Mouse (Mus musculus): ENCODE data around the gene Oas1a. TPM values are rescaled to one million over a fixed set of nuclear protein-coding genes. Genes with fewer than 3 reads are reported as not detected.

Oas1a gene
- total RNA-seq (2023): 1 to 10 TPM; 2.7 to 3.8 TPM

DNA sequence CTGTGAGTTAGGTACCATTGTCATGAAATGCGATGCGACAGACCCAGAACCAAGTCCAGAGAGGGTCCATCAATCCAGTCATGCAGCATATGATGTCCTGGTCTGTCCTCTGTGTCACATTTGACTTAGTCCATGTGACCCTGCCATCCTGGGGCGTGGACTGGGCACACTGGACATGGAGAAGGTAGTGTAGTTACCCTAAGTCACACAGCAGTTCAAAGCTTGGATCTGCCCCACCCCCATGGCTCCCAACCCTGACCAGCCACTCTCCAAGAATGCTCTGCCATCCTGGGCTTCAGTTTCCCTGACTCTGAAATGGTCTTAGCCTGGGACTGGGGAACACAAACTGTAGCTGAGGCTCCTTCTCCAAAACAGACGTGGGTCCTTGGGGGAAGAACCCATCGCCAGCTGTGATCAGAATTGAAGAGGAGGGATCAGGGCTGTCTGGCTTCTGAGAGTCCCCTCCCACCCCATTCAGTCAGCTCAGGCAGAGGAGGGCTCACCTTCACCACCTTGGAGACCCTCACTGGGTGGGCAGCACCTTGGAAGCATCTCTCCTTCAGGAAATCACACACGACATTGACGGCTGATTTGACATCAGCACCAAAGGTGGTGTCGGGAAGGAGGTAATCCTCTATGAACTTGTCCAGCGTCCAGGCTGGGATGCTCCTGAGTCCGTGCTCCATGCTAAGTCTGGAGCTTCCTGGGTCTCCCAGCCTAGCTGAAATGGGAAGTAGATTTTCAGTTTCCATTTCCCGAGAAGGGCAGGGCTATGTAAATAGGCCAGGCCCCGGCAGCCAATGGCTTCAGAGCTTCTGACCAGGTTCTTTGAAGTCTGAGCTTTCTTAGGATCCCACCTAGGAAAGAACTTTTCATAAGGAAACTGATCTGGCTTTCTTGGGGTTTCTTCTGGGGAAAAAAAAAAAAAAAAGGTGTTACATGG, at the start of gene Oas1a:
Oas1a (minus strand) TSS at position 731 of the 943 bp plus-strand sequence.

DNA sequence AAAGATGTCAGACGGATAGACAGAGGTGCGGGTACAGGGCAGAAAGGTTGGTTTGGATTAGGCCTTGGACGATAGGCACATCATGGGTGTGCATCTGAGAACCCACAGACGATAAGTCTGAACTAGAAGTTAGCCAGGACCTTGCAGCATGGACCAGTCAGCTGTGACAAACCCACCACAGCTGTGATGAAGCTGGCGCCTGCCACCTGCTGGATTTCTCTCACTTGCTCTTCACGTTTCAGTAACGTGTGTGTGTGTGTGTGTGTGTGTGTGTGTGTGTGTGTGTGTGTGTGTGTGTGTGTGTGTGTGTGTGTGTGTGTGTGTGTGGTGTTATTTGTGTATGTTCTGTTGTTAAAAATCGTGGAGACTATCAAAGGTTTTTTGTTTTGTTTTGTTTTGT, 6.9 kb upstream of the Oas1a start, which contains the start of gene Oas1d:
Oas1d (plus strand) TSS at position 333 of the 400 bp plus-strand sequence.

DNA sequence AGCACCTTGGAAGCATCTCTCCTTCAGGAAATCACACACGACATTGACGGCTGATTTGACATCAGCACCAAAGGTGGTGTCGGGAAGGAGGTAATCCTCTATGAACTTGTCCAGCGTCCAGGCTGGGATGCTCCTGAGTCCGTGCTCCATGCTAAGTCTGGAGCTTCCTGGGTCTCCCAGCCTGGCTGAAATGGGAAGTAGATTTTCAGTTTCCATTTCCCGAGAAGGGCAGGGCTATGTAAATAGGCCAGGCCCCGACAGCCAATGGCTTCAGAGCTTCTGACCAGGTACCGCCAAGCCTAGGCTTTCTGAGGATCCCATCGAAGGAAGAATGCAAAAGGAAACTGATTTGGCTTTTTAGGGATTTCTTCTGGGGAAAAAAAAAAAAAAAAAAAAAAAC, 19.9 kb downstream of the Oas1a start, which contains the start of gene Oas1g:
Oas1g (minus strand) TSS at position 201 of the 400 bp plus-strand sequence.

DNA sequence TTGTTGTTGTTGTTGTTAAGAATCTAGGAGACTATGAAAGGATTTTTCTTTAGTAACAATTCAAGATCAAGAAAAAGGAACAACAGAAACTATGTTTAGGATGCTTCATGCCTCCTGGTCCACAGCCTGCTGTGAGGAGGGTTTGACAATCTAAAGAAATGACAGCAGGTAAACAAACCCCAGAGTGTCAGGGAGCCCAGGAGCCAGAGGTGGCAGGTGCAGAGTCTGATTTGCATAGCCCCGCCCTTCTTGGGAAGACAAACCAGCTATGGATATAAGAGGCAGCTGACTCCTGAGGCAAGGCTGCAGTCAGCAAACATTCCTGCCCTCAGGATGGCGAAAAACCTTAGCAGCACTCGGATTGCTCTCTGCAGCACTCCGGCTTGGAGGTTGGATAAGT, 46.2 kb downstream of the Oas1a start, which contains the start of gene Oas1h:
Oas1h (plus strand) TSS at position 301 of the 400 bp plus-strand sequence.

DNA sequence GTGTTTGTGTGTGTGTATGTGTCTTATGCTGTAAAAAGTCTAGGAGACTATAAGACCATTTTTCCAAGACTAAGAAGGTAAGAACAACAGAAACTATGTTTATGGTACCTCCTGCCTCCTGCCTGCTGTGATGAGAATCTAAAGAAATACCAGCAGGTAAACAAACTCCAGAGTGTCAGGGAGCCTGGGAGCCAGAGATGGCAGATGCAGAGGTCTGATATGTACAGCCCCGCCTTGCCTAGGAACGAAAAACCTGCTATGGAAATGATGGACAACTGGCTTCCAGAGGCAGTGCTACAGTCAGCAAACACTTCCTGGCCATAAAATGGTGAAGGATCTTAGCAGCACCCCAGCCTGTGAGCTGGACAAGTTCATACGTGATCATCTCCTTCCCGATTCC, 60.3 kb downstream of the Oas1a start, which contains the start of gene Oas1f:
Oas1f (plus strand) TSS at position 301 of the 400 bp plus-strand sequence.

Other genes with a start within 250 kb of the Oas1a start
- 100 to 1,000 TPM; 260 to 264 TPM for gene Dtx1, start 195.6 kb downstream of the Oas1a start, total RNA-seq (2023)
- gene Oas2, start 157.7 kb downstream of the Oas1a start, total RNA-seq (2023): 1 to 10 TPM; 5.0 to 9.7 TPM
- gene Oas3, start 129.9 kb downstream of the Oas1a start, total RNA-seq (2023): 1 to 10 TPM; 1.7 to 5.0 TPM
- gene Oas1e, start 112.0 kb downstream of the Oas1a start, total RNA-seq (2023): 1 to 10 TPM in 1 of 2 experiments, under 1 TPM in 1; 0.98 to 2.1 TPM
- gene Oas1c, start 95.0 kb downstream of the Oas1a start, total RNA-seq (2023): 10 to 100 TPM; 12.0 to 17.8 TPM
- gene Oas1f, start 60.2 kb downstream of the Oas1a start, total RNA-seq (2023): not detected
- gene Oas1h, start 46.1 kb downstream of the Oas1a start, total RNA-seq (2023): not detected
- not detected for gene Oas1g, start 19.9 kb downstream of the Oas1a start, total RNA-seq (2023)
- not detected for gene Oas1d, start 7.0 kb upstream of the Oas1a start, total RNA-seq (2023)
- not detected for gene Rph3a, start 102.6 kb upstream of the Oas1a start, total RNA-seq (2023)